Mouse (Mus musculus): ENCODE measurements around the gene Polr2e.

Polr2e gene

DNA sequence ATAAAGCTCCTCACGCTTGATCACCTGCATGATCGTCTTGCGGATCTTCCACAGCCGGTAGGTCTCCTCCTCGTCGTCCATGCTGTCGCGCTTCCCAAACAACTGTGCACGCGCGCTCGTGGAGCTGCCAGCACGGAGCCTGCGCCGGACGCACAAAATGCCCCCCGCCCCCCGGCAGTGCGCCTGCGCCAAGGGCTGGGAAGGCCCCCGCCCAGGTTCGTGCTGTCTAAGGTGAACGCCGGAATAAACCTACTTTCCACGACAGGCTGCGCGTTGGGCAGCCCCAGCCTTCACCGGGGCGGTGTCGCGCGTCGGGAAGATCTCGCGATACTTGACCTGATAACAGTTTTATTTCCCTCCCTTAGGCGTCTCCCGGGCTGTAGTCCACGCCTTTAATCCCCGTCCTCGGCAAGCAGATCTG lies at the start of gene Polr2e:
Gene Polr2e, minus strand, starts transcription at position 237 of the 421 bp plus-strand sequence.
- DNase-seq: peak; percentile 99

DNA sequence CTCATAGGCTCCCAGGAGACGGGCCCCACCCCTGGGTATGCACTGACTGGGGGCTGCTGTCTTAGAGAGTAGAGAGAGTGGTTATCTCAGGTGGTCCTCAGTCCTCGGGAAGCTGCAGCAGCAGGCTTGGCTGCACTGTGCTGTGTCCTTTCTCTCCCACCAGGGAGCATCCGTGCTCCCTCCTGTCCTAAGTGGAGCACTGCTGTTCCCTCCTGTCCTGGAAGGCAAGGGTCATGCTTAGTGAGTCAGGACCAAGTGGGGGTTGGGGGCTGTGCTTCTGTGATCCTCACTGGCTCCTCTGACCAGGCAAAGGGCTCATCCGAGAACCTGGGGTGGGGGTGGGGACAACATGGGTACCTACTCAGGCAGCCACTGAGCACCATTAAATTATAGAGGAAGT lies 49.6 kb upstream of the Polr2e start:
- DNase-seq: peak; percentile 59

DNA sequence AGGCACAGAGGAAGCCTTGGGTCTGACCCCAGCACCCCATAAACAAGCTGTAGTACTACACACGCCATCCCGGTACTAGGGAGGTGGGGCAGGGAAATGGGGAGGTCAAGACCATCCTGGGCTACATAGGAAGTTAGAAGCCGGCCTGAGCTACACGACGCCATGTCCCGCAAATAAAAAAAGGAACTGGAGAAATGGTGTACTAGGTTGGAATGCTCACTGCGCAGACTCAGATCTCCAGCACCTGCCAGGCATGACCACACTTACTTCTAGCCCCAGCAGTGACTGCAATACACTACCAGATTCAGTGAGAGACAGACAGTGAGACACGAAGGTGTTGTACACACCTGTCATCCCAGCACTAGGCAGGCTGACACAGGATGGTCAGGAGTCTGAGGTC lies 47.9 kb upstream of the Polr2e start:
- no peak for DNase-seq

DNA sequence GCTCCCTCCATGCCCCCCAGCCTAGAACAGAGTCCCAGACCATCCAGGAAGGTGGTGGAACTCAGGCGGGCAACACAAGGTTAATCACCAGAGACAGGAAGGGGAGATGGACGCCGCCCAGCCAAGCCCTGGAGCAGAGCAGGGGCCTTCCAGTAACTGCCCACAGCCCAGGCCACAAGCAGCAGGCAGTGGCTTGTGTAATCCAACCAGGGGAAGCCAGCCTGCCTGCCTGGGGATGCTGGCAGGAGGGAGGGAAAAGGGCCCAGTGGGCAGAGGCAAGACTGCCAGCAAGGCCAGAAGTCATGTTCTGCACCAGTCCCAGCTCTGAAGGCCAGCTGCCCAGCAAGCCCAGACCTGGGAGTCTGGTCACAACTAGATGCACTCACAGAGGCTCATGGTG lies 47.3 kb upstream of the Polr2e start:
- no peak for DNase-seq

DNA sequence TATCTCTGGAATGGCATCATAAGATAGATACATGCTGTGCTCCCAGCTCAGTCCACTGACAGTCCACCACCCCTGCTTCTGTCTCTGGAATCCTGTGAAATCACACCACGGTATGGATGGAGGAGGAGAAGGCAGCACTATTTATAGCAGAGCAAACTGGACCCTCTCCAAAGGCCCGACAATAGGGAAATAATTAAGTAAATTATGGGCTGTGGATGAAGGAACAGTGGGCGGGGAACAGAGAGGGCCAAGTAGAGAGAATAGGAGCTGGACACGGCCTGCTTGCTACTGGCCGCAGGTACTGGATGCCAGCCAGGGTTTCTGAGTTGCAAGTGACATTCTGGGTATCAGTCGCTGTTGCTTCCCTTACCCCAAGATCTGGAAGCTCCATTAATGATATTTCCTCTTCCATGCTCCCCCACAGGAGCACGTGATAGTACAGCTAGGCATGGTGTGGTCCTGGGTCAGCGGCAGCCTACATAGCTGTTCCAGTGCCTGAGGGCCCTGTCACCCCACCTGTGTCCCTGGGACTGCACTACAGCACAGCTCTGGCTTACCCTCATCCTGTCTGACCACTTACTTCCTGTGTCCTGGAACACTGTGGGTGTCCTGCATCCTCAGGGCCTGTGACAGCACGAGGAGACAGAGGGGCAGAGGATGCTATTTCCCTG lies 45.4 kb upstream of the Polr2e start:
- peak; percentile 66 for DNase-seq

DNA sequence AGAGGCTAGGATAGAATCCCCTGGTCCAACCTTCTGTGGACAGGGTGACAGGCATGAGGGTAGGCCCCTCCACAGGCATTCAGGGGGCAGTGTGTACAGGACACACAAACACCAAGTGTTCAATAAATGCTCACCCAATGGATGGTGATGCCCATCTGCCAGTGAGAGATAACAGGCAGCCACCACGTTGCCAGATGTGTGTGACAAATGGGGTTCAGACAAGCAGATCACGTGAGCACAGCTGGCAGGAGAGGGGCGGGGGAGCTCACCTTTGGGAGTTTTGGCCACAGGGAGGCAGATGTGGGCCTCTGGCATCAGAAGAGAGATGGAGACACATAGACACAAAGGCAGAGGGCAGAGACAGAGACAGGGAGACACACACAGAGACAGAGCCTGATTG lies 41.5 kb upstream of the Polr2e start:
- DNase-seq: no peak

DNA sequence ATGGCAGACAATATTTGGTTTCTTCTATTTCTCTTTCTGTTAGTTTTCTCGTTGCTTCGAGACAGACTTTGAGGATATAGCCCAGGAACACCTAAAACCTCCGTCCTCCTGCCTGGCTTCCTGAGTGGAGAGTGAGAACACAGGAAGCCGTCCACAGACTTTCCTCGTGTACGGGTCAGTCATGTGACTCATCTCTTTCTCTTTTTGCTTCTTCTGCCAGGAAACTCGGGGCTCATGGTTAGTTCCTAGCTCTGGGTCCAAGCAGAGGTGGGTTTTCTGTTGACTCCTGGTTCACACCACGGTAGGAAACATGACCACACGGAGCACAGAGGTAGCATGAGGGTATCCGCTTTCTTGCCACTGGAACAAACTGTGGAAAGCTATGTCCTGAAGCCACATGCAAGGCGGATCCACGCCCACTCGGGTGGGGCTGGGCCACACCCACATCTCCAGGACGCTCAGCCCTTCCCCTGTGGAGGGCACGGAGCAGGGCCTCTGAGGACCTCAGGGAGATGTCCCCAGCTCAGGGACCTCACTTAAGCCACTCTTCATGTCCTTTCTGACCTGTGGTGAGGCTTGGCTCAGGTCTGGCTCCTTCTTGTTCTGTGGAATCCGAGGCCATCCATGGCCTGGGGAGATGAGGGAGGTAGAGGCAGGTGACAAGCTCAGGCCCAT lies 40.9 kb upstream of the Polr2e start:
- no peak for DNase-seq

DNA sequence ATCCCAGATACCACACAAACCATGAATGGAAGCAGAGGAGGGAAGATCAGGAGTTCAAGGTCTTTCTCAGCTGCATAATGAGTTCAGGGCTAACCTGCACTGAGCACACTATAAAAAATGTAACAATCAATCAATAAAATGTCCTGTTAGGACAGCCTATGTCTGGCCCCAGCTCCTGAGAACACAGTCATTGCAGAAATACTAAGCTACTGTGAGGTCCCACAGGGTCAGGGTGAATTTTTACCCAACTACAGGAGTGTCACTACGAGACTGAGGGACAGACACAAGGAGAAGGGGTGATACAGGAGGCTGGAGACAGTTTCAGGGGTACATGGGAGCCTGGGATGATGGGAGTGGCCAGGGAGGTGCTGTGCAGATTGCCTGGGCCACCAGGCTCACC lies 38.8 kb upstream of the Polr2e start:
- no peak for DNase-seq

DNA sequence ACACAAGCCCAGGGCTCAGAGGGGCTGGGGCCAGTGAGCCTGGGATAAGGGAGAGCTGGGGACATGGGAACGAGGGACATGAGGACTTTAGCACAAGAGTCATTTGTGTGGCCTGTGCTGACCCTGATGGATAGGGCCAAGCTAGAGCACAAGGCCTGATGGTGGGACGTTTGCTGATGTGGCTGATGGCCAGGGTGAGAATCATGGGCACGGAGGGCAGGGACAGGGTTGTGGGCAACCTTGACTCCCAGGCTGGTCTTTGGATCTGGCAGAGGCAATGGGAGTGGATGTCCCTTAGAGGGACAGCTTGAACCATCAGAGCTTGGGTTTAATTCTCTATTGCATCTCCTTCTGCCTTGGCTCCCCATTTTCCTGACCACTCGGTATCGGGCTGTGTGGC lies 37.7 kb upstream of the Polr2e start:
- no peak for DNase-seq

DNA sequence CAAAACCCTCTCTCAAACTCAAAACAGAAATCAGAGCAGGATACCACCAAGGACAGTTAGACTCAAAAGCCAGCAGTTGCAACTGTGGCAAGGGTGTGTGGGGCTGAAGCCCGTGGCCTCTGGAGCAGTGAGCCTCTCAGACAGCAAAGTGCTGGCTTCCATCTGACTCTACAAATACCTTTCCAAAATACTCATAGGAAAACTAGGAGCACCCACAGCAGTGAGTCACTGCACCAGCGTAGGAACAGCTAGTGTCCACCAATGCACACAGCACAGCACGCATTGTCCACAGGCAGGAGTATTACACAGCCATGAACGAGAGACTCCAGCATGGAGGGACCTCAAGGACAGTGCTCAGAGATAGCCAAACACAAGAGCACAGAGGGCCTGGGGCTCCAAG lies 36.8 kb upstream of the Polr2e start:
- no peak for DNase-seq

DNA sequence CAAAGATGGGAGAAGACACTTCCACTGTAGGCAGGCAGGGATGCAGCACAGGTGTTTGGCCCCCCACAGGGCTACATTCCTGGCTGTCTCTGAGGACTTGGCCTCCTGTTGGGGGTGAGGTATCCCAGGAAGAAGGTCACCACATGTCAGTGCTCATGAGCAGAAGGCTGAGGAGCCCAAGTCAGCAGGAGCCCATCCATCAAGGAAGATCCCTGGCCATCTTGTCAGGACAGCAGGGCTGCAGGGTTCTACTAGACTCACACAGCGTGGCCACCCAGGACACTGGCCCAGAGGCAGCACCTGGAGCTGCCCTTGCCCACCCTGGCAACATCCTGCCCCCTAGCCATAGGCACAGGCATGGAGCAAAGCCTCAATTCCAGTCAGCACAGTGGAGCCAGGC lies 36.3 kb upstream of the Polr2e start:
- no peak for DNase-seq

DNA sequence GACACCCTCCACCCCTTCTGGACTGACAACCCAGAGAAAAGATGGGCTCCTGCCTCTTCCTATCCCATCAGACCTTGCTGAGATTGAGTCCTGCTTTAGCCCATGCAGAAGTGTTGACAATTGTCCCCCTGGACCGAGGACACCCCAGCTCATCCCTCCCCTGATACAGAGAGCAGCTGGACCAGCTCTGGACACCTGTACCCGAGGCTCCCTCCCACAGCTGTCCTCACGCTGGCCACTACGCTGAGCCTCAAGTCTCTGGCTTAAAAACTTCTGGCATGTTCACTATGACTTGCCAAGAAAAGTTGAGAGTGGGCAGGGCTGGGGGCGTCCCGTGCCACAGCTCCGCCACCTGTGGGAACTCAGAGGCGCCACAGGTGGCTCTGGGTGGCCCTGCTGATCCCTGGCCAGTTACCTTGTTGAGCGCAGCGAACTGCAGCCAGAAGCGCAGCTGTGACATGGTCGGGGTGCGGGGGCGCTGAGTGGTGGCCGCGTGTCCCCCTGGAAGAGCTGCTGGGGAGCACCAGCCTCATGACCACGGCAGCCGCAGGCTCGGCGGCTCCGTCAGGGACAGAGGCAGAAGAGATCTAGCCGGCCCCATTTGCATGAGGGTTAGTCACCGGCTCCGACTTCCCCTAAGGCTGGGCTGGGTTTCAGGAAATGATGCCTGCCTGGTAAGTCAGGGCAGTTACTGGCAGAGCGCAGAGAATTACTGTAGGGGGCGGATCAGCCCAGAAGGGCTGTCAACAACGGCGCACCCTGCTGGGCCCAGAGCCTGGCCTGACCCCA lies 35.4 kb upstream of the Polr2e start:
- peak; percentile 75 for DNase-seq

DNA sequence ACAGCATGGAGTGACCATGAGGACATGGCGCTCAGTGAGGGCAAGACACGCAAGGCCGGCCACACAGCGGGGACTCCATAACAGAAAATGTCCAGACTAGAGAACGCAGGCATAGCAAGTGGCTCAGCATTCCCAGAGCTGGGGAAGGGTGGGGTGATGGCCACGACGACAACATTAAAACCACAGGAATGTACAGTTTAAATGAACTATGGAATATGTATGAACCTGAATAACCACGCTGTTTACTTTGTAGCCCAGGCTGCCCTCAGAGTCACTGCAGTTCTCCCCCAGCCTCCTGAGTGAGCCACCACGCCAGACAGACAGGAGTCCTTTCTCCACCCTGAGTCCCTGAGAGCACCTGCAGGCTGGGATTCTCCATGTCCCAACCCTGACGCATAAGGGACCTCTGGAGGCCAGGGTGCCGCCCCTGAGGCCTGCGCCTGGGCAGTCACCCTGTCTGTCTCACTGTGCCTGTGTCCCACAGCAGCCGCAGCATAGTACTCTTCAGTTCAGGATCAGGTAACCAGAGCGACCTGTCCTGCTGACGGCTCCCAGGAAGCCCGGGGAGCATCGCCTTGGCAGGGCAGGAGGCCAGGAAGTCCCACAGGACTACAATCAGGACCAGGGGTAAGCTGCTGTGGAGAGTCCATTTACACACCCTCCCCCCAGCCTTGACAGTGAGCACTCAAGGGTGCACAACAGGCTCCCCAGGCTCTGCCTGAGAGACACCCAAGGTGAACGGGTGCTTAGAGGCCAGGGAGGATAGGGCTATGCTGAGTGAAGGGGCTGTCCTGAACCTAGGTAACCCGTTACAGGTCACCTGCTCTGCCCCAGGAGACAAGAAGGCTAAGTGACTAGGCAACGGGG lies 33.3 kb upstream of the Polr2e start:
- peak; percentile 73 for DNase-seq

DNA sequence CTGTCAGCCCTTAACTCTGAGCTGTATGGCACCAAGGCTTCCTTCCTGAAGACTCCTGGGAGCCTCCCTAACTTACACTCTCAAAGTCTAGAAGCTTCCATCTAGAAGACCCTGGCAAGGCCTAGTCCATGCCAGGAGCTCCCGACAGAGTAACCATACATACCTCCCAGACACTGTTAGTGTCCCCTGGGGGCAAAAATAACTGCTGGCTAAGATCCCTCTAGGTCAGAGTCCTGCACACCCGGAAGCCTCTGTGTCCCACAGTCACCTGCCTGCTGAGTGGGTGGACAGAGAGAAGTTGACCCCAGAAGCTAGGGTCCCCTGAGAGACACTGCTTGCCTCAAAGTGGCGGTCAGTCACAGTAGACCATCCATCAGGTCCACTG lies 31.9 kb upstream of the Polr2e start:
- DNase-seq: peak; percentile 74

DNA sequence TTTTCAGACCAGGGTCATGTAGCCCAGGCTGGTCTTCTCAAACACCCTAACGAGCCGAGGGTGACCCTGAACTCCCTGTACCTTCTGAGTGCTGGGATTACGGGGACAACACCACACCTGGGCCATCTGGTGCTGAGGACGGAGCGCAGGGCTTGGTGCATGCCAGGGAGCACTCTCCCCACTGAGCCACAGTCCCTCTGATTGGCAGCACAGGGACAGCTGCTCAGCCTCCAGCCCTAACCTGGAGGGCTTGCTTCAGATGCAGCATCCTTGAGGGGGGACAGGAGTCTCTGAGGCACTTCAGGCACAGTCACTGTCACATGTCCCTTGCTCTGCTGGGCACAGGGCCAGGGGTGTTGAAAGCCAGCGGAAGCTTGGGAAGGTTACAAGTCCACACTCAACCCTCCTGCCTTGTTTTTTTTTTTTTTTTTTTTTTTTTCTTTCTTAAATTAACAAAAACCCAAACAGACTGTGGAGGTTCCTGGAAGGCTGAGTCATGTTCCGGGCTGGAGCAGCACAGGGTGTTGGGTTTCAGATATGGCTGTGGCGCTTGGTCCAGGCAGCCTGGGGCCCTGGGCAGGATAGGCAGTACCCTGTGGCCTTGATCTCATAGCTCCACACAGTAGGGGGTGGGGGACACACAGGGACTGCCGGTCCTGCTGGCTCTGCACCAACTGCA lies 31.4 kb upstream of the Polr2e start:
- DNase-seq: peak; percentile 91

DNA sequence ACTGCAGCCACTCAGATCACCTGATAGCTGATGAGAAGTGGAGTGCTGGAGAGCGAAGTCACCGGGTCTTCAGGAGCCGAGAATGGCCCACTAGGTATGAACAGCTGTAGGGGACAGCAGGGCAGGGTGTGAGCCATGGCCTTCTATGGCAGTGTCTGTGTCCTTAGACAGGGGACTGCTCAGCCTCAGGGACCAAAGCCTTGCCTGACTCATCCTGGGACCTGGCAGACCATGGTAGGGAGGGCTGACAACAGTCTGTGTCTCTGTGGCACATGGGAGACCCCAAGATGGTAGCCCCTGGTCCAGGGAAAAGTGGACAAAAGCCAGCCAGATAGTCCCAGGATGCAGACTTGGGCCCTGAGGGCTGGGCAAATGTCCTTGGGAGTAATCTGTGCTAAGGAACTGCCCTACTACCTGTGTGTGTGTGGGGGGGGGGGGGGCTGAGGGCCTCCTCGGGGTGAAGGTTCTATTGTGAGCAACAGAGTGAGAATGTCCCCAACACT lies 30.4 kb upstream of the Polr2e start:
- DNase-seq: no peak

DNA sequence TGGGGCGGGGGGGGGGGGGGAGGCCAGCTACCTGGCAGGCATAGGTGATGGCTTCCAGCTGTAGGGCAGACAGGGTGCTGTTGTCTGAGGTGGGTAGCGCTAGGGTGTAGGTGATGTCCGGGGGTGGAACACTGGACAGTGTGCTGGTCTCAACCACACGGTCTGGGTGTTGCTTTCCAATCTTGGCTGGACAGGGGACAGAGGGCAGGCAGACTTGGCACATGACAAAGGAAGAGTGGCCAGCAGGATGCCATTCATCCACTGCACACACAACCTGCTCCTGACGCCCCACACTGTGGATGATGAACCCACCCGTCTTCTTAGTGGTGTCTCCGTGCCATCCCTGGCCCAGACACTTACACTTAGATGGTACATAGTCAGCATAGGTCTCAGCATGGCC lies 29.7 kb upstream of the Polr2e start:
- peak; percentile 36 for DNase-seq

DNA sequence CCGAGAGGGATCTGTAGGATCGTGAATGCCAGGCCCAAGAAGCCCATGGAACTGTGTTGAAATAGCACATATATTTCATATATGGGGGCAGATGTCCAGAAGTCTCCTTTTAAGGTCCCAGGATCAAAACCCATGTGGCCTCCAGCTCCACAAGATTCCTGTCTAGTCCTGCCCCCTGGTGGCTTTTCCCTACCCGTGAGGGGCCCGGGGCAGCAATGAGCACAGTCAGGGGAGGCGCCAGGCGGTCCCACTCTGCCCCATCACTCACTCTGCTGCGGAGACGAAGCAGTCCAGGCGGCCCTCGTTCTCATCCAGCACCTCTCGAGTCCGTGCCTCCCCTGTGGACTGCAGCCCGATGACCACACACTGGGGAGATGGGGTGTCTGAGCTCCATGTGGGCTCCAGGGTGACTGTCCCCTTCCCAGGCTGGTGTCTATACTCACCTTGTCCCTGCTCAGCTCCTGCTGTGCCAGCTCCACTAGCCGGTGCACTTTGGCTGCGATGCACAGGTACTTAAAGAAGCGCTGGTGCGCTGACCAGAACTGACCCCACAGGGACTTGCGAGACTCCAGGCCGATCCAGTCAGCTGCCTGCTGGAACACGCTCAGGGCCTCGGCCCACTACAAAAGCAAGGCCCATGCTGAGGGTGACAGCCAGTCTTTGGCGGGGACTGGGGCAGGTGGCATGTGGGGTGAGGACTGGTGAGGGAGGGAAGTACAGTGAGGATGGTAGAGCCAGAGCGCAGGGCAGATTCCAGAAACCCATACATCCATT lies 24.5 kb upstream of the Polr2e start:
- DNase-seq: no peak

DNA sequence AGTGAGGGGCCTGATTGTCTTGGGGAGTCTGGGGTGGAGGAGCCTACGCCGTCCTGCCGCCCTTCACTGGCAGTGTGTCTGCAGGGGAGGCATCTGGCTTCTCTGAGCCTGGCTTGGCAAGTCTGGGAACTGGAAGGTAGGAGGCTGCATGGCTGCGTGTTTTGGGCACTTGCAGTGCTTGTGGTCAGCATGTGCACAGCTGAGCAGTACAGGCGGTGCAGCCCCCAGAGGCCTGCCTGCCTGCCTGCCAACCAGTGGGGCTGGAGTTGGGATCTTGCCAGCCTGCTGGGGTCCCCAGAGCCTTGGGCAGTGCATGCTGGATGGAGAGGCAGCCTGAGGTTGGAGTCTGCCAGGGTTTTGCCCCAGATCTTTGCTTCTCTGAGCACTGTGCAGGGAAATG lies 23.5 kb upstream of the Polr2e start:
- no peak for DNase-seq

DNA sequence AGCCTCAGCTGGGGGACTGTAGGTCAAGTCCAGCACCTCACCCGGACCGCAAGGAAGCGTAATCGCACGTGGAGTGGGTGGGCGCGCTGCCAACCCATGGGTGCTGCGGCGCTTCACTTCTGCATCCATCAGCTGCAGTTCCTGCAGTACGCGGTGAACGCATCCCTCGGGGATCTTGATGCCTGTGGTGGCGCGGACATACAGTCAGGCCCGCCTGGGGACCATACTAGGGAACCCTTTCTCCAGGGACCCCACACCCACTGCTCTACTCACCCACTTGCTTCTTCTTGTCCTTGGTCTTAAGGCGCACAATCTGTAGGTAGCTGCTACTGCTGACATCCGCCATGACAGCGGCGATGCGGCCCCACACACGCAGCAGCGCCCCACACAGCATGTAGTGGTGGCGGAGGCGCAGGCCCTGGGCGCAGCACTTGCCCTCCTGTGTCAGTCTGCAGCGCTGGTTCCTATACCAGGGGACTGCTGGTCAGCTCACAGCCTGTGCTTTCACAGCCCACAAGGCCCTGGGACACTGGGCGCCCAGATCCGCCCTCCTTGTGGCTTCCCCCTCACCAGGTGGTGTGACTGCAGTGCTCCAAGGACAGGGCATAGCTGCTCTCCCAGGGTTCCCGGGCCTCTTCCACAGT lies 18.2 kb upstream of the Polr2e start:
- DNase-seq: peak; percentile 50
